Mouse (Mus musculus) c-Kit-positive CD71-positive TER-119-positive erythroid progenitor cells, embryonic 14.5 days (primary cell): ENCODE results near the gene Rbm20.

Experiments
- DNase-seq: peaks from one replicate; pipeline ENCODE4 v3.0.0-alpha.2; 2013; ENCODE audit warnings: low spot score

Gene Rbm20

DNA sequence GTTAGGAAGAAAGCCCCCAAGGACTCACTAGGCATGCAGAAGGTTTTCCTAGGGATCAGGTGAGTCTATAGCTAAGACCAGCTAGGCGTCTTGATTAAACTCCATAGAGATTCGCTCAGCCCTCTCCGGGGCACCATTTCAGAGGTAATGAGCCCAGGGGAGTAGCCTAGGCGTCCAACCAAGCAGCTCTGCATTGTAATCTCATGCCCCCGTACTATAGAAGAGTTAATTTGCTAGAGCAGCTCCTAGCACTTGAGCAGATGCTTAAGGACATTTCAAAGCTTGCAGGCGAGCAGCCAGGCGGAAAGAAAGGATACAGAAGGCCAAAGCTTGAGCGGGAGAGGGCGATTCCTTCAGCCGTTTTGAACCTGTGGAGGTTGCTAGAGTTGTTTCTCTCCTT, 208.3 kb downstream of the Rbm20 start:
- no peak for DNase-seq

GRCm38 (mm10) chr19:53886576-53887370, 209.7 kb downstream of the Rbm20 start:
- DNase-seq: peak; percentile 47

DNA sequence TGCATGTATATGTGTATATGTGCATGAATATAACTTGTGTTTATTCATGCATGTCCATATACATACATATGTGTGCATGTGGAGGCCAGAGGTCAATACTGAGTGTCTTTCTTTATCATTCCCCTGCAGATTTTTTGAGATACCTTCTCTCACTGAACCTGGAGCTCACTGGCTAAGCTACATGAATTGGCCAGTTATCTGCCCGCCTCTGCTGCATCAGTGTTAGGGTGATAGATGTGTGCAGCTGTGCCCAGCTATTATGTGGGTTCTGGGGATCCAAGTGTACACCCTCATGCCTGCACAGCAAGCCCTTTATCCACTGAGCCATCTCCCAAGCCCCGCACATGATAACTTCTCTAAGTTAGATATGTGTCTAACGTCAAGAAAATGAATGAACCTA, 210.7 kb downstream of the Rbm20 start:
- DNase-seq: peak; percentile 43

DNA sequence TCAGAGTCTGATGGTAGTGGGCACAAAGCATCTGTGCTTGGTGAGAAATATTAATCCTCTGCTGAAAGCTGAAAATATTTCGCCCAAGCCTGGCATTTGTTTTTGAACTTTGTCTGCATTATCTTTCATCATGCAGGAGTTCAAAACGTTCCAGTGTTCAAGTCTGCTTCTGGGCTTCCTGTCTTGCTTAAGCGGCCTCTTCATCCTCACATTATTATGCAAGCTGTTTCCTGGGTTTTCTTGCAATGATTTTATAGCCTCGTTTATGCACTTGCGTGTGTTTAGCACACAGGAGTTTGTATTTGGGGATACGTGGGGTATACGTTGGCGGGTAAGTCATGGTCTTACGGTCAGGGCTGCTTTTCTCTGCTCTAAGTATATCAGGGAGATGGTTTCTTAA, 211.2 kb downstream of the Rbm20 start:
- DNase-seq: peak; percentile 22

DNA sequence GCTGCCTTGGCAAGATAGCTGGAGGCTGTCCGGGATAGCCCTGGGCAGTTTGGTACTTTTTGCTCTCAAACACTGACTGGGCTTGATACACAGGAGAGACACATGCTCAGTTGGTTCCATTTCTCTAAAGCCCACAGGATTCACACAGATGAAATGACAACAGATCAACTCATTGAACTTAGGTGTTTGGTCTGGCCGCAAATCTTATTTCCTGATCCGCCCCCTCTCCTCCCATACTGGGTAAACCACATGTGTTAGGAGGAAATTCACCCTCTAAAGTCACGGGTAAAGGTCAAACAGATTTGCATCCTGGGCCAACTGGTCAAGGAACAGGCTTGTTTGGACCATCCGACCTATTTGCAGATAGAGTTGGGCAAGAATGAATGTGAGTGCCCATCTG, 212.4 kb downstream of the Rbm20 start:
- DNase-seq: no peak

- no peak for DNase-seq
These were observed 213.2 kb downstream of the Rbm20 start for GRCm38 (mm10) chr19:53890274-53890673.

DNA sequence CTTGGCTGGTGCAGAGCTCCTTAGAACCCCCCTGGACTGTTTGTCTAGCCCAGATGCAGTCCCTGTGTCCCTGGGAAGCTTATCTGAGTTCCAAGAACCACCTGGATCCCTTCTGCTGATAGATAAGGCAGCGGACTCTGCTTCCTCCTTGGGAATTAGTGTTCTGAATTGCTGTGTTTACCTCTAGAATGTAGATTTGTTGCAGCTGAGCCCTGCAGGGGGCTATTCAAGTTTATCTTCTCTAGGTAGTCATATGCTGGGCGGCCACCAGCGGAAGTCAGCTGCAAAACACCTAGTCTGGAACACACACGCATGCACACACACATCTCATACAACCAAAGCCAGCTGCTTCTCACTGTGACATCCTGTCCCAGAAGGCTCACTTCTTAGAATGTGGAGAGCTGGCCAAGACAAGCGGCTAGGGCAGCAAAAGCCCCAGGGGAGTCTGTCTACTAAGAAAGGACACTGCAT, 213.7 kb downstream of the Rbm20 start:
- DNase-seq: peak; percentile 72

GRCm38 (mm10) chr19:53891569-53891968, 214.5 kb downstream of the Rbm20 start:
- peak; percentile 40 for DNase-seq

DNA sequence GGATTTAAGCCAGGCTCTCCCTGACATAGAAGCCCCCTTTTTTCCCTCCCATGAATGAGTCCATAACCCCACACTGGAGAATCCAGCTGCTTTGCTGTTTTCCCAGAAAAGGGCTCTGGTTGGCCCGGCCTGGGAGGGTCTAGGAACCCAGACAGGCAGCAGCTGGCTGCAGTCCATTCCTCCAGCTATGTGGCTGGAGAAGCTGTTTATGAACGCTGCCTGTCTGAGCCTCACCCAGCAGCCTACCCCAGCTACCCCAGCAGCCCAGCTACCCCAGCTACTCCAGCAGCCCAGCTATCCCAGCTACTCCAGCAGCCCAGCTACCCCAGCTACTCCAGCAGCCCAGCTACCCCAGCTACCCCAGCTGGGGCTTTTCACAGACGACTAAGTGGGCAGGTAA, 215.0 kb downstream of the Rbm20 start, which contains the start of gene Pdcd4:
Pdcd4 (plus strand) TSS at position 171 of the 400 bp plus-strand sequence.
- no peak for DNase-seq

- no peak for DNase-seq
These were observed 215.8 kb downstream of the Rbm20 start for GRCm38 (mm10) chr19:53892838-53893359.

- peak; percentile 35 for DNase-seq
These were observed 216.6 kb downstream of the Rbm20 start for GRCm38 (mm10) chr19:53893711-53894171.

DNA sequence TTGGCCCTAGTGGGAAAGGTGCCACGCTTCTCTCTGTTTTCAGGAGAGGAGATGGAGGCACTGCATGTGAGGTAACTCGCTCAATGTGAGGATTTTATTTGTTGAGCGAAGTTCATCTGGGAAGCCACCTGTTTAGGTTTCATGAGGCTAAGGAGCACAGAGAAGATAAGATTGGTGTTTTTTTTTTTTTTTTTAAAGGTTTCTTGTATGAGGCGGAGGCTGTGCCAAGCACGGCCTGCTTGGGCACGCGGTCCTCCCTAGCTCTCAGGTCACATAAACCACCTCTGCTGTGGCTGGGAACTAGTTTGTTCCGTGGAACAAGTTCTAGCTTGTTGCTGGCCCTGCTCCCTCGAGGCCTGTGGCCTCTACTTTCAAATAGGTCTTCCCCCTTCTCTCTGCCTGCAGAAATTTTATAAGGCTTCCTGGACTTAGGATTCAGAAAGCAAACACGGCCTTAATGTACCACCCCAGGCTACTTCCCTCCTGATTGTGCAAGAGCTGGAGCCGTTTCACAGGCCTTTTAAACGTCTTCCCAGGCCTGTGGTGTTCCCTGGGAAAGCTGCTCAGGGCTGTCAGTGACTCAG, 217.5 kb downstream of the Rbm20 start:
- DNase-seq: peak; percentile 28

- DNase-seq: no peak
These were observed 220.9 kb downstream of the Rbm20 start for GRCm38 (mm10) chr19:53898046-53898445.

DNA sequence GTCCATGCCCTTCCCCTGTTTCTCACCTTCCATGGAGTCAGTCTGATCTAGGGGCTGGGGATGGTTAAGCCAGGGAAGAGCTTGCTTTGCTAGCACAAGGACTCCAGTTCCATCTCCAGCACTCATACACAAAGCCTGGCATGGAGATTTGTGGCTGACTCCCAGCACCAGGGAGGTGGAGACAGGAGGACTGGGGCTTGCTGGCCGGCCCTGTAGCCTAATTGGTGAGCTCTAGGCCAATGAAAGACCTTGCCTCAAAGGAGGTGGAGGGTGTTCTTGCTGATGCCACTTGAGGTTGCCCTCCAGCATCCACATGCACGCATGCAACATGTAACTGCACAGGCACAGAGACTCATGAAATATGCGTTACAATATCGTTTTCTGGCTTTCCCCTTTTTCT, 221.4 kb downstream of the Rbm20 start:
- no peak for DNase-seq

- no peak for DNase-seq
These were observed 222.1 kb downstream of the Rbm20 start for GRCm38 (mm10) chr19:53898970-53899900.

- no peak for DNase-seq
These were observed 223.0 kb downstream of the Rbm20 start for GRCm38 (mm10) chr19:53899941-53900610.

GRCm38 (mm10) chr19:53901931-53902738, 225.0 kb downstream of the Rbm20 start:
- peak; percentile 72 for DNase-seq

- DNase-seq: peak; percentile 94
These were observed 225.8 kb downstream of the Rbm20 start for GRCm38 (mm10) chr19:53902739-53903487.

DNA sequence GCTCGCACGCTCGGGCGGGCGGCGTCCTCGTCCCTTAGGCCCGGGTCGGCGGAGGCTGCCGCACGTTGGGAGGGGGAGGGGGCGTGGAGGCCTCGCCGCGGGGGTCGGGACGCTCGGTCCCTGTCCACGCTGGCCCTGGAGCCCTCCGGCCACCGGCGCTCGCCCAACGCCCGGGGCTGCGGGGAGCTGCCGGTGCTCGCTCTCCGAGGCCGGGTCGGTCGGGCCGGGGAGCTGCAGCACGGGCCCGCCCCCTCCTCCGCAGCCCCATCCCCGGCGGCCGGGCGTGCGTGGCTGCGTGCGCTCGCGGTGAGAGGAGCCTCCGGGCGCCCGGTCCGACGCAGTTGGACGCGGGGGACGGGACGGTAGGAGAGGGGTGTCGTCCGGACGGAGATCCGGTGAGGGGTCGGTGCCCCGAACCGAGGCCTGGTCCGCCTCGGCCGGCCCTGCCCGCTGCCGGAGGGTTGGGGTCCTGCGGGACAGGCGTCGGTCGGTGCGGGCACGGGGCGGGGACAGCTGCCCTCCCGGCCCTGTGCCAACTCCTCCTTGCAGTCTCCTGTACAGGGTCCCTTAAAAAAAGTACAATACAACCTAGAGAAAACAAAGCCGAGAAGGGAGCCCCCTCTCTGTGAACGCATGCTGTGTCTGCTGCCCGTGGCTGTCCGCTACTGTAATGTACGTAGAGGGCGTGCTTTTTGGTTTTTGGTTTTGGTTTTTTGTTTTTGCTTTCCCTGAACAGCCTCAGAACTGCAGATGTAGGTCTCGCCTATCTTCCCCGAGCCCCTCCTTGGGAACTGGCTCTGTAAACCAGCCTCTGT, 226.6 kb downstream of the Rbm20 start:
- DNase-seq: peak; percentile 44
